Mouse (Mus musculus): Measurements from ENCODE around the gene Luc7l3.

GRCm38 (mm10) chr11:94290062-94290740 is 31.6 kb downstream of the Luc7l3 start:
- TF ChIP-seq EP300 (IDR thresholded peaks at IDR 0.05) (no peak), CTCF (IDR thresholded peaks at IDR 0.05) (no peak)
